Mouse (Mus musculus) subcutaneous adipose tissue, adult 2 months (tissue): Measurements from ENCODE around the gene Ccr3. TPM values are rescaled to one million over a fixed set of nuclear protein-coding genes. Genes with fewer than 3 reads are reported as not detected.

Experiments
- polyA plus RNA-seq: library from polyadenylated mRNA; depleted of rRNA; stranded (reverse); fragments of >200 nt; gene quantifications from 2 replicates; pipeline ENCODE4 v1.2.3, GENCODE M21; 2012; ENCODE audit warnings: low replicate concordance; rRNA removed

The Ccr3 gene
- 0.27 and 2.5 TPM in 2 replicates for polyA plus RNA-seq

DNA sequence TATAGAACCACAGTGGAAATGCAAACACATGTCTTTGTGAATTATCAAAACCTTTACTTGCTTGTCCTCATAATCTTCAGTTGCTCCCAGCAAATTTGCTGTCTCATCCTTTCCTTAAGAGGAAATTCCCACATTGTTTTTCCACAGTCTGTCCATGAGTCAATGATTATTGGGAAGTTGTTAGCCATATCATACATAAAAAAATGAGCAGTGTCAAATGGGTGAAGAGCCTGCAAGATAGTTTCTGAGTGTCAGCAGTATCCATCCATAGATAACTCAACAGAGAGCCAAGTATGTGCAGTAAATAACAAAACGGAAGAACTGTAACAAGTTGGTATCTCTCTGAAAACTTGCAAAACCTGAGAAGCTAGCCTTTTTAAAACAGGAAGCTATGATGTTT is at the start of gene Ccr3:
Ccr3 (plus strand) TSS at position 301 of the 400 bp plus-strand sequence.

GRCm38 (mm10) chr9:123978308-123978707 is 43.5 kb upstream of the Ccr3 start, which contains the start of gene Ccr1l1:
Gene Ccr1l1 (minus strand): TSS chr9:123978408.

Other genes starting within 250 kb of the Ccr3 start
- 0.92 and 1.7 TPM in 2 replicates for gene Cxcr6, start 215.5 kb upstream of the Ccr3 start, polyA plus RNA-seq
- gene Fyco1, start 170.1 kb upstream of the Ccr3 start, polyA plus RNA-seq = 8.9 and 15.0 TPM in 2 replicates
- gene Xcr1, start 159.9 kb upstream of the Ccr3 start, polyA plus RNA-seq = 0.40 and 1.3 TPM in 2 replicates
- 3.4 and 5.1 TPM in 2 replicates for gene Ccr1, start 53.3 kb upstream of the Ccr3 start, polyA plus RNA-seq
- gene Ccr1l1, start 43.6 kb upstream of the Ccr3 start, polyA plus RNA-seq = 0.20 and 0.44 TPM in 2 replicates
- gene Ccr2, start 80.0 kb downstream of the Ccr3 start, polyA plus RNA-seq = 7.1 and 14.7 TPM in 2 replicates
- gene Ccr5, start 99.6 kb downstream of the Ccr3 start, polyA plus RNA-seq = 4.4 and 10.0 TPM in 2 replicates